Mouse (Mus musculus): ENCODE measurements around the gene Rell1.
"Not testable (repeated sequence)": the region's sequence is repeated elsewhere in the genome, so short reads cannot be mapped to it uniquely, and the experiment has no call there.

The Rell1 gene

DNA sequence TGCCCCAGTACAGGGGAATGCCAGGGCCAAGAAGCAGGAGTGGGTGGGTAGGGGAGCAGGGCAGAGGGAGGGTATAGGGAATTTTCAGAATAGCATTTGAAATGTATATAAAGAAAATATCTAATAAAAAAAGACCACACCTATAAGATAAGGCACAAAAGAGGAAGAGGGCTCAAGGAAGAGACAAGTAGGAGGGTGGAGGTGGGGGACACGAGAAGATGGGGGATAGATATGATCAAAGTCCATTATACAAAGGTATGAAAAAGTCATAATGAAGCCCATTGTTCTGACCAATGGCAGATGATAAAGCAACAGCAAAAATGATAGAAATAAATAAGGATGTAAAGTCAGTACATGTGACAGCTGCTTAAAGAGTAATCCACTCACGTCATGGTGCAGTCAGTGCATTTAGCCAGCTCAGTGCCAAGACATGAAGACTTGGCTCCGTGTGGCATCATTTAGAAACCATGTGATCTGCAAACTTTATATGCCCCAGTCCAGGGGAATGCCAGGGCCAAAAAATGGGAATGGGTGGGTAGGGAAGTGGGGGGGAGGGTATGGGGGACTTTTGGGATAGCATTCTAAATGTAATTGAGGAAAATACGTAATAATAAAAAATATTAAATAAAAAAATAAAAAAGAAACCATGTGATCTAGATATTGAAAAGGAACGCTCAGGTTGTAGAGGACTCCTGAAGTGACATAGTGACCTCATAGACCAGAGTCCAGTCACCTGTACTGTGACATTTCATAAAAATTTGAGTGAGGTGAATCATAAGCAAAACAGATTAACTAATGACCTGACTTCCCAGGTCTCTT, 71.5 kb downstream of the Rell1 start:
- not testable (repeated sequence) for DNase-seq

DNA sequence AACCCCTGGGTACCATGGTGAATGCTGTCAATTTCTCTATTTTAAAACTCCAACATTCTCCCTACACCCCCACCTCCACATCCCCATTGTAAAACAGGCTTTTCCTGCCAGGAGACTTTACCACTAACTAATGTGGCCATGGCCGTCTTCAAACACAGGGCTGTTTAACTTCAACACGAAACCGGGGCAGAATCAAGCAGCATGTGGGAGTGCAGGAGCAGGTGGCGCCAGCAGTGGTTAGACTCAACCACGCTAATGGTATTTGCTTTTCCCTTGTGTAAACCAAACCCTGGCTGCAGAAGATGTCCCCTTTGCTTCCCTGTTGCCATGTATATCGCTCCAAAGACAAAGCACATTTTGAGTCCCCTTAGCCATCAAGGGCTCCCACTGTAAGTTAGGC, 76.8 kb downstream of the Rell1 start:
- no peak for DNase-seq

DNA sequence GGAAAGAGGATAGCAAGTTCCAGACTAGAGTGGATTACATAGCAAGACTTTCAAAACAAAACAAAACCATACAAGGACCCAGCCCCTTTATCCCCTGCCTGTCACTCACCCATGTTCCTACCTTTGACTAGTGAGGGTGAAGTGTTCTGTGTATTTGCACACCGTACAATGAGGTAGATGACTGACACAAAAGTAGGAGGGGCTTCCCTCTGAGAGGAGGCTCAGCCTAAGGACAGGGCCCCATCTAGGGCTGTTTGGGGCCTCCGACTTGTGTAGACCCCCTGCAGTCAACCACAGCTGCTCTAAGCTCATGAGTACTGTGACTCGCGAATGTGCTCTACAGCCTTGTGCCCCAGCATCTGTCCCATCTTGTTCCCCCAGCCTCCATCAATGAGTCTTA, 77.5 kb downstream of the Rell1 start:
- no peak for DNase-seq

DNA sequence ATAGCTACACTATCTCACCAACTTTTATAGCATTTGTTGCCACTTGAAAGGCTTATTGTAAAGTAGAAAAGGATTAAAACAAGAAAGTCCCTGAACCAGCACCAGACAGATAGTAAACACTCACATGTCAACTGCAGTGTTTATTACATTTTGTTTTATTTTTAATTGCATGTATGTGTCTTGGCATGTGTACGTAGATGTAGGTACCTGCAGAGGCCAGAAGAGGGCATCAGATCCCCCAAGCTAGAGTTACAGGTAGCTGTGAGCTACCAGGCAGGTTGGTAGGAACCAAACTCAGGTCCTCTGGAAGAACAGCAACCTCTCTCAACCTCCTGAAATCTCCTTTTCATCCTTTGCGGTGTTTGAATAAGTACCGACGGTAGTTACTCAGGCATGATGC, 81.6 kb downstream of the Rell1 start:
- no peak for DNase-seq

DNA sequence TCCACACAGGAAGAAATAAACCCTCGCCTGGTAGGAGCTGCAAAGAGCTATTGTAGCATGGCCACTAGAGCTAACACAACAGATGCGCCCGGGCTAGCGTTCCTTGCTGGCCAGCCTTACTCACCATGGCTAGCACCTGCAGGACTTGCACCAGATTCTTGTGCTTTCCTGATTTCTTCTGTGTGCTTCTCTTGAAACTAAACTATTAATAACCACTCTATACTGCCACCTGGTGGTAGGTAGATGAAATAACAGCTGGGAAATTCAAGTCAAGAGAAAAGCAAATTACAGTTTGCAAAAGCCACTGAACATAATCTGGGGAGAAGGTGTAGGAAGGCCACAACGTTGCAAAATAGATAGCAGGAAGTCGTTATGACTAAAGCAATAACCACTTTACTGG, 82.0 kb downstream of the Rell1 start:
- peak; percentile 20 for DNase-seq

DNA sequence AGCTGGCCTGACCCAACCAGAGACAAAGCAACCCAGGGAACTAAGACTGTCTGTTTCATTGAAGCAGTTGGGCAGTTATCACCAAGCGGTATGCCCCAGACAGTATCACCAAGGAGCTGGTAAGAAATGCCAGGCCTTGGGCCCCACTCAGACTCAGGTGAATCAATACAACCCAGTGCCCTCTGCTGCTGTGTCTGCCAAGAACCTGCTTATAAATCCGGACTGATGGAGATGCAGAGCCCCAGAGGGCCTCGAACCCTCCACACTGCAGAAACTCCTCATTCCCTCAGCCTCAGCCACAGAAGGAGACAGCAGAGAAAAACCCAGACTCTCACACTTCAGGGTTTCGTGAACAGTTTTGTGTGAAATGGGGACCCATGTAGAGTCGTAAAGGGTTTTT, 82.4 kb downstream of the Rell1 start:
- DNase-seq, result no peak

DNA sequence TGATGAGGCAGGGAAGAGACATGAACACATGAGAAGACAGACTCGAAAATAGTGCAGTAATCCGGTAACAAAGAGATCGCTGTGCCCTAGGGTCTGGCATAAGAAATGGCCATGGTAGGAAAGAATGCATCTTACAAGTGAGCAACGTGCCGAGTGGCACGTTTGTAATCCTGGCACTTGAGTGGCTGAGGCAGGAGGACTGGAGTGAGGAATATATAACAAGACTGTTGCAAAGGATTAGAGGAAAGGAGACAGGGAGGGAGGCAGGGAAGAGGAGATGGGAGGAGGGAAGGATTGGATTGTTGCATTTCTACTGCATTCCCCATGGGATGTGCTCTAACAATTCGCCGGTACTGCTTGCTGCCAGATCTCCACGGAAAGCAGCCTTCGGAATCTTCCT, 89.7 kb downstream of the Rell1 start:
- no peak for DNase-seq

DNA sequence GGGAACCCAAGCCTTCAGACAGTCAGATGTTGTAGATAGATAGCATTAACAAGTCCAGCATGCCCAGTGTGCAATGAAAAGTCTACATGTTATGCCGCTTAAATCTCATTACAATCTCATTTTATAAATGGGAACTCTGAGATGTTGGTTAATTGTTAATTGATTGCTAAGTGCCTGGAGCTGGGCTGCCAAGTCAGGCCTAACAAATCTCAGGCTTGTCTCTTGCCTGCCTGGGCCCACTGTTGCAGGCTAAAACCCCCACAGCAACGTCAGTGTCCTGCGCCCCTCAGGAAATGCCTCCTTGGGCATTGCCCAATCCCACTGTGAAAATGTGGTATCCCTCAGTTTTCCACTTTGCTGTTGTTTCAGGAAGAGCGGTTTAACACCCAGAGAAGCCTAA, 92.6 kb downstream of the Rell1 start:
- no peak for DNase-seq

DNA sequence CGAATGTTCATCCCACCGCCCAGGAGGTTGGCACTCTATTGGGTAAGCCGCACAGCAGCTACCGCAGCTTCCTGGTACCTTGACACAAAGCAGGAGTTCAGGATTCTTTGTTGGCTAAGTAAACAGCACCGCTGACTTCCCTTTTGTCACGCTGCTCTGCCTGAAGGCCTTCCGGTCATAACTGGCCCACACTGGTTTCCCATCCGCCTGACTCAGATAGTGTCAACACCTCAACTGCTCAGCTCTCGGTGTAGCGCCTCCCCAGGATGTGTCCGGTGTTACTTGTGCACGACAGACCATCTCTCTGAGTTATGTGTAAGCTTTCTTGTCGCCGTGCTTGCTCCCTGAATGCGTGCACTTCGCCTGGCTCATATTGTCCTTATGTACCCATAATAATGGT, 93.8 kb downstream of the Rell1 start:
- peak; percentile 59 for DNase-seq

DNA sequence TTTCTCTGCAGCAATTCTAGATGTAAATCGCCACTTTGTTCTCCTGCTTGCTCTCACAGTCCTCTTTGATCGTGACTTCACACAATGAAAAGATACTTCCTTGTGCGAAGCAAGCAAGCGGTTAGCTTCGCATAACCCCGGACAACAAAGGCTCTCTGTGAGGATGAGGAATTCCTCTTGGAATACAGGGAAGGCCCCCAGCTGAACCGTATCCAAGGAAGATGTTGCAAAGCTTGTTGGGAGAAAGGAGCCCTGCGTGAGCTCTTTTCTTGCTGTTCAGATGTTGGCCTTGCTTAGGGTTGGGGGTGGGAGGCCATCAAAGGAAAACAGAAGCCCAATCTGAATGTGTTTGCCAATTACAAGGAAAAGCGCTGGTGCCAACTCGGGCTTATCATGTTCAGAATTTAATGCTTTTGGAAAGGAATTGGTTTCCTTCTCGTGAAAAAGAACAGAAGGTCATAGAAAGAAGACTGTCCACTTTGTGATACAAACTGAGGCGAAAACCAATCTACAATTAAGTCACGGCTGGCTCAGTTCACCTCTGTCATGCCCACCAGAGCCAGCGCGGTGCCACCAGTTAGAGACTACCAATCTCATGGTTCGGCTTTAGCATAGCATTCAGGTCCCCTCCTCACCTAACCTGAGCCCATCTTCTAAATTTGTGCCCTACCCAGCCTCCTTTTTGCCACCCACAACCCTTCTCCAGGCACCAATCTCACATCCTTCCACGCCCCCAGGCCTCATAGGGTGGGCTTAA, 96.3 kb downstream of the Rell1 start:
- no peak for DNase-seq

DNA sequence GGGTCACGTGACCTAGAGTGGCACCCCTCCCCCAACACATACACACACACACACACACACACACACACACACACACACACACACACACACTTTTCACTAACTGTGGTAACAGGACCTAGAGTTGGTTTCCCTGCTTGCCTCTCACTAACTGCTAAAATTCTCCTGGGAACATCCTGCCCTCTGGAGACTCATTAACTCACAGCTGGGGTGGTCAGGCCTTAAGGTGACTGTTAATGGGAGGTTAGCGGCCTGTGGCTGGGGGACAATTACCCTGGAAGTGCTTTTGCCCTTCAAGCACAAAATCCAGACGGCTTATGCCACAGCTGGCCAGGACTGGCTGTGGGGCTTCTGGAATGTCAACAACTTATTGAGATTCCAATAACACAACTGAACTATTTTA, 101.3 kb downstream of the Rell1 start:
- no peak for DNase-seq

DNA sequence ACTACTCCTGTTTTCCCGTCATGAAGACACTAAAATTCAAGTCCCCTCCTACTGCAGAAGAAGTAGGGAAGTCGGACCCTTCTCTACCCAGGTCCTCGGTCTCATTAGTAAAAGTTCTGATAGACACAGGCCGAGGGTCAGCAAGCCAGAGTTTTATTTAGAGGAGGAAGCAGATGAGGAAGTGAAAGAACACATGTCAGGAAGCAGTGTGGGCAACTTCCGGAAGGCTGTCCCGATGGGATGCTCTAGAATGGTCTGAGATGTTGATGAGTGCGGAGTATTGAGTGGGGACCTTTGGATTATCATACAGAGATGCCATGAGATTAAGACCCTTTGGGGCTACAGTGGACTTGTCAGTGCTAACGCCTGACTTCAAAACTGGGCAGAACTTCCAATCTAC, 109.8 kb downstream of the Rell1 start:
- DNase-seq, result no peak
